Mouse (Mus musculus): Measurements from ENCODE around the gene Rtf2.

The Rtf2 gene

DNA sequence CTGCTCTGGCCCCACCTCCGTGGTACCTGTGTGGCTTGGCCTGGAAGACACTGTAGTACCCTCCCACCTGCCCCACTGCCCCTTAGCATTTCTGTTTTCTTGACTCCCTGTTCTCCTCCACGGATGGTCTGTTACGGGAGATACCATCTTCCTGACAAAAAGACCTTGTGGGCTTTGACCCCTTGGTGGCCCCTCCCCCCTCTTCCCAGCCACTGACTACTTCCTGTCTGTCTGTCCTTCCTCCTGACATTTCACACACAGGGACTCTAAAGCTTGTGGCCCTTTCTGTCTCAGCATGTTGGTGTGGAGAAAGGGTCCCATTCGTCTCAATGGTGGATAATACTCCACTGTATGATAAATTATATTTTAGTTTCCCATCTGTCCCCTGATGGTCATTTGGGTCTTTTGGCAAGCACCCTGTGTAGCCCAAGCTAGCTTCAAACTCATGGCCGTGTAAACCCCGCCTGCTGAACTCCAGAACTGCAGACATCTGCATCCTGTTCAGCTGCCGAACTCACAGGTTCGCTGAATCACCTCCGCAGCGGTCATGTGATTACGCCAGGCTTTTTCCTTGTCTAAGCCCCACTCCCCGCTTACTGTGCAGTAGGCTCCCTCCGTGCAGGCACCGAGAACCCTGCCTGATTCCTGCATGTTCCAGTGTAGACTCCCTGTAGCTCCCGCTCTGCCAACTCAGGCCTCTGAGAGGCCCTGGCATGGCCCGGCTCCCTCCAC, 41.5 kb downstream of the Rtf2 start:
- peak; percentile 63 for DNase-seq (ENCODE audit: low read depth, low spot score)

DNA sequence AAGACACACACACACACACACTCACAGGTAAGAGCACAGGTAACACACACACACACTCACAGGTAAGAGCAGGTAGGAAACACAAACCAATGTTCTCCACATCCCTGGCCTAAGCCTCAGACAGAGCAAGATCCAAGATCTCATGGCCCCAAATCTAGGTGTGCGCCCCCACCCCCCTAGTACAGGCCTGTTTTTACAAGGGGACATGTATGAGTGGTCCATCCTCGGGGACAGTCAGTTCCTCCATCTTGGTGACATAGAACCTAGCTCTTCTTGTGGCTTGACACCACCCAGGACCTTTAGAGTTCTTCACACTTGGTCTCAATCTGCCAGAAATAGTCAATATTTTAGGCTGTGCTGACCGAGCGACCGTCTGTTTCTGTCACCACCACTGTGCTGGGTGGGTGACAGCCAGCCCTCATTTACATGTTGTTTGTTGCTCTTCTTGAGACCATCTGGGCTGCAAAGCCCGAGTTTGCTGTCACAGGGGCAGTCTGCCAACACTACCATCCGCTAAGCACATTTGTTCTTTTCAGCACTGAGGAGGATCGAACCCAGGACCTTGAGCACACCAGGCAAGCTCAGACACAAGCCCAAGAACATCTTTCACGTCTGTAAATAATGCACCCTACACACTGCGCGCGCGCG, 43.5 kb downstream of the Rtf2 start:
- no peak for DNase-seq (ENCODE audit: low read depth, low spot score)

DNA sequence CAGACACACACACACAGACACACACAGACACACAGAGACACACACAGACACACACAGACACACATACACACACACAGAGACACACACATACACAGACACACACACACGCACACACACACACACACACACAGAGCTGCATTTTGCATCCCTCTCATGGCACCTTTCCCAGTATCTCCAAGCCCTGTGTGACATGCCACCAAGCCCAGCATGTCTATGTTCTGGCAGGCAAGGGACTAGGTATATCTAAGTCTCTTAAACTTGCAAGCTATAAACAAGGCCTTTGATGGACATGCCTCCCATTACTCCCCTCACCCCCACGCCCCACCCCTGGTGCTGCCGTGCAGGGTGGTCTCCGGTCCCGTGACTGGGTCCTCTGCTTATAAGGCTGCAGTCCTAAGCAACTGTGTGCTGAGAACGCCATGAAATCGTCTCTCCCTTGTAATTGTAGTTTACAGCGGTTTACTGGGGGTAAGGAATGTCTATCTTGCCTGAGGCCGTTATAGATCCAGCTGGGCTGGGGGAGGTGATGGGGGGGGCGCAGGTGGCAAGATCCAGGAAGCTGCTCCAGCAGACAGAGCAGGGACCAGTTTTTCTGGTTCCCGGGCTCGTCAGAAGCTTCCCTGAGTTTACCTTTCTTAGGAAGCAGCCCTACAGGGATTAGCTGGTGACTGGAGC, 44.5 kb downstream of the Rtf2 start:
- DNase-seq (ENCODE audit: low read depth, low spot score) = no peak

DNA sequence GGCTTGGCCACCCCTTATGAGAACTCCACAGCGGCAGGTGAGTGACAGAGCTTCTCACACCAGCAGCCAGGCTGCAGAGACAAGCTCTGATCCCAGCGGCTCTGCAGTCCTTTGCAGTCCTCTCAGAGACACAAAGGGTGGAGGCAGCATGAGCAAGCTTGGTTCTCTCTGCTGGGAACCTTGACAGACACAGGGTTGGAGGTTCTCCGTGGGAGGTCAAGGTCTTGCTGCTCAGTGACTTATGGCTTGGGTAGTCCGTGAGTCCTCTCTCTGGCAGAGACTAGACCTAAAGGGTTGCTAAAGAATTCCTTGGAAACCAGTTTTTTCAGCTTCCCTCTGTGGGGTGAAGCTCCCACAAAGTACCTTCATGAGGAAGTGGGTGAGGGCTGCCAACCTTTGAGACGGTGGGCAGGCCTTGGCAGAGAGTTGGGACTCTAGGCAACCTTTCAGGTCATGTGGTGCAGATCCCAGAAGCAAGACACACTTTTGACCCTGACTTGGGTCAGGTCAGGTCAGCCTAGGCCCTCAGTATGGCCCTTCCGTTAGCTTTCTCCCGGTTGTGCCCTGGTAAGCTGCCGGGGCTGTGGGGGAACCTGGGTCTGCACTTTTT, 56.5 kb downstream of the Rtf2 start:
- DNase-seq (ENCODE audit: low read depth, low spot score) = no peak

DNA sequence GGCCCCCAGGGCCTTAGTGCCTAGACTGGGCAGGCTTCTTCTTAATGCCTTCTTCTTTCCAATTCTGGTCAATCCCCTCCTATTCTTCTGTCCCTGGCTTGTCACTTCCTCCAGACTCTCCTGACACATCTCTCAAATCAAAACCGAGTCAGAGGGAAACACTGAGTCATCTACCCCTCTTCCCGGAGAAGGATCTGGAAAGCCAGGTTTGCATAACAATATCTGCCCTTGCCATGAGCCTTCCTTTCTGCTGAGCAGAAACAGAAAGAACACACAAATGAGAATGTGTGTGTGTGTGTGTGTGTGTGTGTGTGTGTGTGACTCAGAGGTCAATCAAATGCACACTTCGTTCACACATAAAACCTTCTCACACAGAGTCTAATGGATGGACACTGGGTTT, 58.5 kb downstream of the Rtf2 start:
- peak; percentile 73 for DNase-seq (ENCODE audit: low read depth, low spot score)

DNA sequence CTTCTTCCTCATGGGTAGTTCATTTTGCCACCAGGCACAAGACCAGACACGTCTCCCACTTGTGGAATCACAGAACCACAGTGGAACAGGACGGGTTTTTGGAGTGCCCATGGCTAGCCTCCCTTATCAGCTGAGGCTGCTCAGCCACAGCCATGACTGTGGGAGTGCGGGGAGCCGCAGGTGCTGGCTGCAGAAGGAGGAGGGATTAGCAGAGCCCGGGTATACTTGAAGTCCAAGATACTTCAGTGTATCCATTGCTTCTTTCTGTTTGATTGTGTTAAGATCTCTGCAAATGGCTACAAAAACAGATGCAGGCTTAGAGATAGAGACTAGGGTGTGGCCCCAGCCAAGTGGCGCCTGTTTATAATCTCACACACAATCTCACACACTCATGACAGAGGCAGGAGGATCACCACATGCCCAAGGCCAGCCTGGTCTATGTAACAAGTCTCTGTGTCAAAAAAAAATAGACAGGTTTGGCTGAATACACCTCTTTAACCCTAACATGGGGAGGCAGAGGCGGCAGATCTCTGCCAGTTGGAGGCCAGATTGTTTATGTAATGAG, 60.5 kb downstream of the Rtf2 start:
- no peak for DNase-seq (ENCODE audit: low read depth, low spot score)

DNA sequence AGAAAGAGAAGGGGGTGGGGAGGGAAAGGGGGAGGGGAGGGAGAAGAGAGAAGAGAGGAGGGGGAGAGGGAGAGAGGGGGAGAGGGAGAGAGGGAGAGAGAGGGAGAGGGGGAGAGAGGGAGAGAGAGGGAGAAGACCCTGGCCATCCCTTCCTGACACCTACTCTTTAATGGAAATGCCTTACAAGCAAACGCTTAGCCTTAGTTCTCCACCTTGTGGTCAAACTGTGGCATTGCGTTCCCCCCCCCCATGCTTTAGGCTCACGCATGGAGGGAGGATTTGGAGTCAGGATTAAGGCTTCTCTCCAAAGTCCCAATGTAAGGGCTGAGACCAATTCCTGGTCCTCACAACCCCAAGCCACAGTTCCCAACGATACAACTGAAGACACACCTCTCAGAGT, 61.0 kb downstream of the Rtf2 start:
- DNase-seq (ENCODE audit: low read depth, low spot score) = peak; percentile 71

DNA sequence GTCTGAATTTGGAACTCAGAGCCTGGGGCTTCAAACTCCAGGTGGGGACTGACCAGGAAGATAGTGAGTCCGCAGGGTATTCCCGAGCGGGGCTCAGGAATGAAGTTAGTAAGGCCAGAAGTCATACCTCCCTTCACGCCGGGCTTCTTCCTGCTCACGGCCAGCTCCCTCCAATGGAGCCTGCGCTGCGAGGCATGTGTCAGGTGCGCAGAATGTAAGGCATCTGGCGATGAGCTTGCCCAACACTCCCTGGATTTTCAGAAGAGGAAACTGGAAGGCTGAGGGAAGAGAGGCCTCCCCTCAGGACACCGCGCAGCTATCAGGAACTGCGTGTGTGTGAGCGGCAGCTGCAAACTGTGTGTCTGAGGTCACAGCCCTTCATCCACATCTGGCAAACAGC, 61.8 kb downstream of the Rtf2 start:
- peak; percentile 59 for DNase-seq (ENCODE audit: low read depth, low spot score)

DNA sequence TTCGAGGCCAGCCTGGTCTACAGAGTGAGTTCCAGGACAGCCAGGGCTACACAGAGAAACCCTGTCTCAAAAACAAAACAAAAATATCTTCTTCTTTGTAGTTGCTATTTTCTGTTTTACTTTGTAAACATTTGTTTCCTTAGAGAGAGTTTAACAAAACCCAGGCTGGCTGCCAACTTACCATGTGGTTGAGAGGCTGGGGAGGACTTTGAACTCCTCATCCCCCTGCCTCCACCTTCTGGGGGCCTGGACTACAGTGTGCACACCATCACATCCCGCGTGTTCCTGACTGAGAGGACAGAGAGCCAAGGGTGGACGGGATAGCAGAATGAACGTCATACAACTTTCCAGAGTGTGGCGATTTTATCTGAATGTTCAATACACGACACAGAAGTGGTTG, 65.8 kb downstream of the Rtf2 start:
- DNase-seq (ENCODE audit: low read depth, low spot score) = no peak

DNA sequence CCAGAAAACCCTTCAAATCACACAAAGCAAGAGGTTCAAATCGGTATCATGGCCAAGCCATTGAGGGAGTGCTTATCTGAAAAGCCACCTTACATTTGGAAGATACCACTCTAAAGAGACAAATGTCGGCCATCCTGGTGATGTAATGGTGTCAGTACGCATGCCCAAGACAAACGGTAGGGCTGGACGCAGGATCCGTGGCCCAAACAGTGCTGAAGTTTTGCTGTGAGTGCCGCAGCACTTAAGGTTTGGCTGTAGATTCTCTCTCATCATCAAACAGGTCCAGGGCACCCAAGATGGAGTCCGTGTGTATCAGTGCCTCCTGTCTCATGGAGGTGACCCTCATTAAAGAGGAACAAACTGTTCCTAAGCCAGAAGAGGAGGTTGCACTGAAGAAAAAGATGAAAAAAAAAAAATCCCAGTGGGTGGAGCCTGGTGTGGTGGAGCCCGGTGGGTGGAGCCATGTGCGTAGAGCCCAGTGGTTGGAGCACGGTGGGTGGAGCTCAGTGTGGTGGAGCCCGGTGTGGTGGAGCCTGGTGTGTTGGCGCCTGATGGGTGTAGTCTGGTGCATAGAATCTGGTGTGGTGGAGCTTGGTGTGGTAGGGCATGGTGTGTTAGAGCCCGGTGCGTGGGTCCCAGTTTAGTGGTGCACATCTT, 69.8 kb downstream of the Rtf2 start:
- peak; percentile 88 for DNase-seq (ENCODE audit: low read depth, low spot score)

DNA sequence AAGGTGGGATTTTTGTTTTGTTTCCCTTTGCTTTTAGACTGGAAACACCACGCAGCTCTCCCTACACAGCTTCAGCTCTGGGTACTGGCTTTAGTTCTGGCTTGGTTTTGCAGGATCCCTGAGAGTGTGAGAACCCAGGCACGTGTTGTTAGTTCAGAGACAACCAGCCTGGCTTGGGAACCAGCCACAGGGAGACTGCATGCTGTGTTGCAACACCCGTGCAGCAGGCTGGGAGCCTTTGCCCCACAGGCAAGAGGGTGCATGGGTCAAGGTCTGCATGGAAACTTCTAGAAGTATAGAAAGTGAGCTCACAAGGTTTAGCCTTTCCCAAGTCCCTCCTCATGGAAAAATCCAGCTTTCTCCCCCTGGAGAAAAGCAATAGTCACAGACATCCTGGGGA, 70.5 kb downstream of the Rtf2 start:
- no peak for DNase-seq (ENCODE audit: low read depth, low spot score)

DNA sequence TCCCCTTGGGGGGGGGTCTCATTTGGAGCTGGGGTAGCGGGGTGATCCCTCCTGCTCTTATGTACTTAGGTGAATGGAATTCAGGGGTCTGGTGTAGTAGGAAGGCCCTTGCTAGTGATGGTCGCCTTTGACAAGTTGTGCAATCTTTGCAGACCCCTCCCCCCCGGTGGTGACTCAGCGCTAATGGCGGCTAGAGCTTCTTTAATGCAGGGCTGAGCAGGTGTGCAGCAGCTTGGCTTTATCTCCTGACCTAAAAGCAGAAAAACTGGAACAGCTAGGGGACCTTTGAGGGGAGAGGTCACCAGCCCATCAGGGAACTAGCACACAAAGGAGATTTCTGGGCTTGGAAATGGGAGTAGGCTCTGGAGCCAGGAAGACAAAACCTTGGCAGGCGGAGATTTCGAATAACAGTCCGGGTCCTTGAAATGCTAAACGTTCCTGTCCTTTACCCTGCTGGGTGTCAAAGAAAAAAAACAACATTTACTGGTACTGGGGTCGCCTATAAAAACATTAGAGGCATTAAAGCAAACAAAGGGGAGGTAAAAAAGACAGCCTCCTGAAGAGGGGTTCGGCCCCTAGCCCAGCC, 76.1 kb downstream of the Rtf2 start:
- peak; percentile 97 for DNase-seq (ENCODE audit: low read depth, low spot score)
